Mouse (Mus musculus): ENCODE measurements around the gene Apaf1.

Gene Apaf1

DNA sequence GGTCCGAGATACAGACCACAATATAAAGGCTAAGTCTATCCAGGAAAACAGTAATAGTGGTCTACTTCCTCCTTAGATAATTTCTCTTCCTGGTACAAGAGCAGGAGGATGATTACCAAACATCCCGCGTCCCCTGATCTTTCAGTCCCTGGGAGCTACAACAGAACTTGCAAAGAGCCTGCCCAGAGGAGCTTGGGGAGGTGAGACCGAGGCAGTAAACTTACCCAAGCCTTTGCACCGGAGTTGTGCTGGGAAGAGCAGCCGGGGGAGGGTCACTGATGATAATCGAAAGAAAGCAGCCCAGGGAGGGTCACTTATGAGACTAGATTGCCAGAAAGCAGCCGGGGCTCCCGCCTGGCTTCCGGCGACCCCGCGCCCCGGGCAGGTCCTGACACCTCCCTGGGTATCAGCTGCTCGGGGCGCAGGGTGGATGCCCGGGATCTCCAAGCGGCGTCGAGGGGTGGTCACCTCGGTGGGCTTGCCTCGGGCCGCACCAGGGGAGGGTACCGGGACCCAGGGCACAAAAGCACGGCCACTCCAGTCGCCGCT, 537 bp downstream of the Apaf1 start:
- DNase-seq: no peak

DNA sequence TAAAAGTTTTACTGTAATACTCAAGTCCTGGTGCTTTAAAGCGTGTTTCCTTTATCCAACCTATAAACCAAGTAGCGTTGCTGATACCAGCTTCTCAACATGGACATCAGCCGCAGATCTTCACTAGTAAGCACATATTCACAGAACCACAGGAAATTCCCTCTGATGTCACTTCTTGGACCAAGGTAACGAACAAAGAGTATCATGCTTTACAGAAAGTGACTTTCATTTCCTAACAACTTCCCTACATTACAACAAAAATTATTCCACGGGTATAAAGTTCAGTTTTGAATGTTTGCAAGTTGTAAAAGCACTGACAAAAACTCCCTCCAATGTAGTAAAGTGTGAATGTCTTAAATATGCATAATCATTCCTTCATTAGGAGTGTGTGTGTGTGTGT, 2.0 kb downstream of the Apaf1 start:
- no peak for DNase-seq

DNA sequence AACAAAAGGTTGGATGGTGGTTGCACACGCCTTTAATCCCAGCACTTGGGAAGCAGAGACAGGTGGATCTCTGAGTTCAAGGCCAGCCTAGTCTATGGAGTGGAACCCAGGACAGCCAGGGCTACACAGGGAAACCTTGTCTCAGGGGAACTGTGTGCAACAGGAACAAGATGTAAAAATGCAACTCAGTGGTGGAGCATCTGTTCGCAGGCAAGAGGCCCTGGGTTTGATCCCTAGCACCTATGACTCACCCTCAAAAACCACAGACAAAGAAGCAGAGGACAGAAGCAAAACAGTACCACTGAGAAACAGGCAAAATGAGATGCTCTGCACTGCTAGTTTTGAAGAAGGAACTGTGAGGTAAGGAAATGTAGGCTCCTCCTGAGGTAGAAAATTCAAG, 5.9 kb downstream of the Apaf1 start:
- no peak for DNase-seq

DNA sequence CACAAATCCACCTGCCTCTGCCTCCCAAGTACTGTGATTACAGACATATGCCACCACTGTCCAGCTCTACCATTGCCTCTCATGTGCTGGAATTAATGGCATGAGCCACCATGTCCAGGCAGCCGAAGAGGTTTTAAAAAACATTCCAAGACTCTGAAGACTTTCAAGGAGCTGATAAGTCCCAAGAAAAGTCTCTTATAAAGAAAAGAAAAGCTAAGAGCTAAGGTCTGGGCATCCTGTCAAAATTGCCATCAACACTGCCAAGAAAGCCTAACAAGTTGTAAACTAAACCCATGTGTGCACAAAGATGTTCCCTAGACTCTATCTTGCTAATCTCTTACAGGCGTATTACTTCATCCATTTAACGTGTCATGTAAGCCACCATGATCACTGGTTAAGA, 9.2 kb downstream of the Apaf1 start:
- no peak for DNase-seq

DNA sequence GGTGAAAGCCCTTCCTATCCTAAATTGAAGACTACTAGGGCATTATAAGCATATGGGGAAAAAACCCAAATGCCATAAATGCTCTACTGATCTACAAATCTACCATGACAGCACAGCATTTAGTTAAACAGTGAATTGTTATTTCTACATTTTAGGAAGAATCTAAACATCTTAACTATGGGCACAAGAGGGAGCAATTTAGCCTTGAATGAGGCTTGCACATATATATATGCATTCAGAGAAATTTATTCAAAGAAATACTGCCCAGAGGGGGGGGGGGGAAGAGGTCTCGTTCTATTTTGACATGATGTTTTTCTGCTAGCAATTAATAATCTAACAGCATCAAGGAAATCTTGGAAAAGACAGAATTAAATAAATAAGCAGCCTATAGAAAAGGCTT, 10.8 kb downstream of the Apaf1 start:
- no peak for DNase-seq

DNA sequence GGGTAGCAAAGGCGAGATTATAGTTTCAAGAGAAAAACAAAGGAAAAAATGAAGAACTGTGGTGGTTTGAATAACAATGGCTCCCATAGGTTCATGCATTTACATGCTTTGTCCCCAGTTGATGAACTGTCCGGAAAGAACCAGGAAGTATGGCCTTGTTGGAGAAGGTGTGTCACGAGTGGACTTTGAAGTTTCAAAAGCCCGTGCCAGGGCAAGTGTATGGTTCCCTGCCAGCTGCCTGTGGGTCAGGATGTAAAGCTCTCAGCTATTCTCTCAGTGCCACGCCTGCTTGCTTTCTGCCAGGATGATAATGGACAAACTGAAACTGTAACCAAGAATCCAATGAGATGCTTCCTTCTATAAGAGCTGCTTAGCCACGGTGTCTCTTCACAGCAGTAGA, 20.2 kb downstream of the Apaf1 start:
- no peak for DNase-seq

DNA sequence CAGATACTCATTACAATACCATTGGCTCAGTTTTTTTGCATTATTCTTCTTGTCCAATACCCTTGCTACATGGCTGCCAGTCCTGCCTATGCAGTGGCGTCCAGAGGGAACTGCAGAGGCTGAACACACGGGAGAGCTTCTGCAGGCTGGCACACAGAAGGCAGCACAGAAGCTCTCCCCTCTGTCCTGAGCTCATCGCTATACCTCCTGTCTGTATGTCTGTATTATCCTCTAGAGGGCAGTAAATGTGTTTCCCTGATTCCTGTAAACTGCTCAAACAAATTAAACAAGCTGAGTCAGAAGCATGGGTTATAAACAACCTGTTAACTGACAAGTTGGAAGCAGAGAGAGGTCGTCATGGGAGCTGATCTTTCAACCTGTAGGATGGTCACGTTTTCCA, 21.8 kb downstream of the Apaf1 start:
- DNase-seq: no peak

DNA sequence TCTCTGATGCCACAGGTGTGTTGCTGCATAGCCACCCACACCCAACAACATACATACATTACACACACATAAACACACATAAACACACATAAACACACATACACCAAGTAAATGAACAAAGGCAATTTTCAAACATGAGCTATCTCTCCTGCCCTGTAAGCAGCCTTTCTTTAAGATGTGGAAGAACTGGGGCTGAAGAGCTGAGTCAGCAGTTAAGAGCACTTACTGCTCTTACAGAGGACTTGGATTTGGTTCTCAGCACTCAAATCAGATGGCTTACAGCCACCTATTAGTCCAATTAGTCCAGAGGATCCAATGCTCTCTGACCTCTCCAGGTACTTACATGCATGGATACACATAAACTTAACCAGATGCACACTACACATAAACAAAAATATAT, 29.8 kb downstream of the Apaf1 start:
- no peak for DNase-seq

DNA sequence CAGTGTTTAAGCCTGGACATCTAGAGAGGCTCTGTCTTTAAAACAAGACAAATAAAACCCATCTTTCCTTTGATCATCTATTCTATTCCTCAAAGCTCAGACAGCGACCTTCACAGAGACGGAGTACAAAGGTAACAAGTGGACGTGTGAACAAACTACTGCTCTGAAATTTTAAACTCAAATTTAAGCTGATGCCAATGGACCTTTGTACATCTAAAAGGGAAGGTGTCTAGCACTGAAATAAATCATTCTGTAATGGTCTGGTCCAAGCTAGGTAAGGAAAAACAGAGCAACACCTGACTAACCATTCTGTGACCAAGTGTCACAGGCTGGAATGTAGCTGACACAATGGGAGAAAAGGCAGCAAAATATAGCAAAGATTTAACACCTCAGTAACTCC, 31.4 kb downstream of the Apaf1 start:
- no peak for DNase-seq

DNA sequence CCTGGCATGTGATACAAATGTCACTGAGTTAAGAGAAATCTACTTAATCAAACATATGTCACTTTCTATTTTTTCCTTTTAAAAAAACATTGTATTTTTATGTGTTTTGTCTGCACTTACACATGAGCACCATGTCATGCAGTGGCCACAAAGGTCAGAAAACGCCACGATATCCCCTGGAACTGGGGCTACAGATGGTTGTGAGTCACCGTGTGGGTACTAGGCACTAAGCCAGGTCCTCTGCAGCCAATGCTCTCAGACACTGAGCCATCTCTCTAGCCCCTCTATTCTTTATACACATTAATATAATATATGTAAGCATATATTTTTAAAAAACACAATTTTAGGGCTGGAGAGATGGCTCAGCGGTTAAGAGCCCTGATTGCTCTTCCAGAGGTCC, 32.9 kb downstream of the Apaf1 start:
- no peak for DNase-seq

DNA sequence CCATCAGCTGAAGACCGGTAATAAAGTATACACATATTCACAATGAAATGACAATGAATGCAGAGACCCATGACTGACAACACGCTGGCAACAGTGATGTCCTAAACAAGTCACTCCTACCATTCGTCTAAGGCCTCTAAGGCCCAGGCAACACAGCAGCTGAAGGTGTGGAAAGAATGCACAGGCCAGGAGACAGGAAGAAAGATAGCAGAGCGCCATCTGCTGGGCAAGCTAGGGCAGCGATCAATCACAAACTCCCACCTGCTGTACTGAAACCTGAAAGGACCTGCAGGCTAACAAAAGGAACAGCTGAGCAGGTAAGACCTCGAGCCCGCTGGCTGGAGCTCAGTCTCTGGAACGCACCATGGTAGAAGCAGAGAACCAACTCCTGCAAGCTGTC, 48.6 kb downstream of the Apaf1 start:
- peak; percentile 59 for DNase-seq

DNA sequence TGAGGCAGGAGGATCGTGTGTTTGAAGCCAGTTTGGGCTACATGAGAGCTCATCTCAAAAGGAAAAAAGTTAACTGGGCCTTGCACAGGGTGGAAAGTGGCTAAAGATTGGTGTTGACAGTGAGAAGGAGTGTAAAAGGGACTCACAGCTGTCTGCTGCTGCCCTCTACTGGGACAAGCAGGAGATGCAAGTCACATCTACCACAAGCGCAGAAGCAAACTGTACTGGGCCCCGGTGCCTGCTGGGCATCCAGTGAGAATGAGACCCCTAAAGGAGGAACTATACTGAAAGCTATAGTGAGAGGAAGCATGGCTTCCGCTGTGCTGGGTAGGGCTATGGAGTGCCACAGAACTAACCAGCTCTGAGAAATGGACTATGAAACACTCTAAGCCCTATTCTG, 50.2 kb downstream of the Apaf1 start:
- peak; percentile 73 for DNase-seq

DNA sequence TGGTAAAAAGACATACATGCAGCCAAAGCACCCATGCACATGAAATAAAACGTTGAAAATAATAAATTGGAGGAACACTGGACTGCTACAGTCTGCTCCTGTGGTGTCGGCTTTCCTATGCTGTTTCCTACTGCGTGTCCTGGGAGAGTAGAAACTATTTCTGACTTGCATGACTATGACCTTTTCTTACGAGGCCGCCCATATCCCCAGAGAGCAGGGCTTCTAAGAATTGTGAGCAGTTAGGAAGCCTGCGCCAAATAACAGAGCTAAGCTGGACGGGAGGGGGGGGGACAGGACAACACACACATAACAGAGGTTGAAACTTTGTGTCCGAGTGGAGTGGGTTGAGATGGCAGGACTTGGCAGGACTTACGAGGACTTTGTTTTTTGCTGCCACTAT, 51.4 kb downstream of the Apaf1 start:
- no peak for DNase-seq

DNA sequence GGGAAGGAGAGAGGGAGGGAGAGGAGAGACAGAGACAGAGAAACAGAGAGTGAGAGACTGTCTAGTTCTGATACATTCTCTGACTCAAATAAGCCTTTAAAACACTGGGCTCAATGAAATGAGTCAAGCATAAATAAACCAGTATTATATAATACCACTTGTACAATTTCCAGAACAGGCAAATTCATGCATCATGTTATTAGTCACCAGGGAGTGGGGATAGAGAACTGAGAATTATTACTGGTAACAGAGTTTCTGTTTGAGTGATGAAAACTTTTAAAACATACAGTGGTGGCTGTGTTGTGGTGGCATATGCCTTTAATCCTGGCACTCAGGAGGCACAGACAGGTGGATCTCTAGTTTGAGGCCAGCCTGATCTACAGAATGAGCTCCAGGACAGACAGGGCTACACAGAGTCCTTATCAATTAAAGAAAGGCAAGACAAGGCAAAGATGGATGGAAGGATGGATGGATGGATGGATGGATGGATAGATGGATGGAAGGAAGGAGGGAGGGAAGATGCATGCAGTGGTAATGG, 53.5 kb downstream of the Apaf1 start:
- no peak for DNase-seq

DNA sequence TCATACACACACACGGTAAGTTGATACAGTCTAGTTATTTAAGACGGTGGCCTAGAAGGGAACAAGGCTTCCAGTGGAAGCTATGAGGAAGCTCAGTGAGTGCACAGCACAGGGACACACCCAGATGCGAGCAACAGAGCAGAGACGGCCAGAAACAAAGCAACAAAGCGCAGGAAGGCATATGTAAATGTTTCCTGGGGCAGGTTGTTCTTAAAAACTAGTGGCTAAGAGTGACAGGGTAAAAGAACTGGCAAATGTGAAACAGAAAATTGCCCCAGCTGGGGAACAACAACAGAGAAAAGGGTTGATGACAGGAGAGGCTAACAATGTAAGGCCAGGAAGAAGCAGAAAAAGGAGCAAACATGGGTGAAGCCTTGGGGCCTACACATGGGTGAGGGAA, 54.6 kb downstream of the Apaf1 start:
- DNase-seq: no peak

DNA sequence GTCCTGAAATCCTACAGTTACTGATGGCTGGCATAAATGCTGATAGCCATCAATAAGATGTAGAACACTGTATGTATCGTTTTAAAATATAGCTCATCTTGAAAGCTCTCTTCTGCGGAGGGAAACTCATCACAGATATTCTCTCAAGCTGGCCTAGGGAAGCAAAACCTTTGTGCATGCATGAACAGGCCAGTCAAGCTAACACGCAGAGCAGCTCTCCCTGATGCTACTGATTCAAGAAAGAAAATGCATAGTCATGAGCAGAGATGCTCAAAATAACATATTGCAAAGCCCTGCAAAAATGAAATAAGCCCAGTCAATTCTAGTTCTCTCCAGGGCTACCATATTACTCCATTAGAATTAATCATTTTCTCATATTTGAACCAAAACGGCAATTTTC, 55.1 kb downstream of the Apaf1 start:
- DNase-seq: no peak

DNA sequence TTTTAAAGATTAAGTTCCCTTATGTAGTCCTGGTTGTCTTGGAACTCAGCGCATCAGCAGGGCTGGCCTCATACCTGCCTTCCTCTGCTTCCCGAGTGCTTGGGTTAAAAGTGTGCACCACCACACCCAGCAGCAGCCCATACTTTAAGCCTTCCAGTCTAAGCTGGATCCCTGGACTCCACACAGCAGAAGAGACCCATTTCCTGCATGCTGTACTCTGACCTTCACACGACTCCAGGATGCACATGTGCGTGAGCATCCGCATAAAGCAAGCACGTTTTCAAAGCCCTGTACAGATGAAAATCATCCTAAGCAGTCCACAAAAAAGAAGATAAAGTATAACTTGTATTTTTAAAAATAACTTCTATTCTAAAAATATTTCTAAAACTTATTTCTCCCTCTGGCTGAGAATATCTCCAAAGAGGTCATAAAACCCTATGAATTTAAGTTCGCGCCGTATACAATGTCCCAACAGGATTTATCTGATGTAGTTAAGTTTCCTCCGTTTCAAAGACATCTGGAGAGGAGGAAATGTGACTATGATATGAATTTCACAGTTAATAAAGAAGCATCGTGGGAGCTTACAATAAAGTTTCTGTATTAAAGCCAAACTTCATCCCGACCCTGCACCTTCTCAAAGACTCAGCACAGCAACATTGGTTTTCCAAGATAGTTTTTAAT, 76.6 kb downstream of the Apaf1 start:
- no peak for DNase-seq

DNA sequence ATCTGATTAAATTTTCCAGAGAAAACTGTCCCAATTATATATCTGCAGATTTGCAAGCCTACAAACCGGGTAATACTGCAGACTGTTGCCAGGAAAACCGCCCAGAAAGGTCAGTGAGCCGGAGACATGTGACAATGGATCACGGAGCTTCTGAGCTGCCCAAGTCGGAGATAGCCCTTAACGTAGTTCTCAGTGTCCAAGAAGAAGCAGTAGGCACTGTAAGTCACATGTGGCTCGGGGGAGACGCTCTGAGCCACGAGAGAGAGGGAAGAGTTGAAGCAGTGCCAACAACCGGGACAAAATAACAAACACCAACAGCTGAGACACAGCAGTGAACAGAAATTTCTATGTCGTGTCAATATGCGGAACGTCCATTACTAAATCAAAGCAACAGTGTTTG, 81.1 kb downstream of the Apaf1 start:
- no peak for DNase-seq

DNA sequence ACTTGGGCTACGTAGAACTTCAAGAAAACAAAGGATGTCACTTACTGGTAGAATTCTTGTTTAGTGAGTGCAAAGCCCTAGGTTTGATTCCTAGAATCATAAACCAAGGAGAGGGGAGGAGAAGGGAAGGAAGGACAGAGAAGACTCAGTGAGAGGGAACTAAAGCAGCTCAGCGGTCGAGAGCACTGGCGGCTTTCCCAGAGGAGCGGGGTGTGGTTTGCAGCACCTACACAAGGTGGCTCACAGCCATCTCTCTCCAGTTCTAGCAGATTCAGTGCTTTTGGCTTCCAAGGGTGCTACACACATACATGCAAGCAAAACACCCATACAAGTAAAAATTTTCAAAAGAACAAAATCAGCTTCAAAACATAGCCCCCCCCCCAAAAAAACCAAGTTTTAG, 82.7 kb downstream of the Apaf1 start:
- DNase-seq: no peak

DNA sequence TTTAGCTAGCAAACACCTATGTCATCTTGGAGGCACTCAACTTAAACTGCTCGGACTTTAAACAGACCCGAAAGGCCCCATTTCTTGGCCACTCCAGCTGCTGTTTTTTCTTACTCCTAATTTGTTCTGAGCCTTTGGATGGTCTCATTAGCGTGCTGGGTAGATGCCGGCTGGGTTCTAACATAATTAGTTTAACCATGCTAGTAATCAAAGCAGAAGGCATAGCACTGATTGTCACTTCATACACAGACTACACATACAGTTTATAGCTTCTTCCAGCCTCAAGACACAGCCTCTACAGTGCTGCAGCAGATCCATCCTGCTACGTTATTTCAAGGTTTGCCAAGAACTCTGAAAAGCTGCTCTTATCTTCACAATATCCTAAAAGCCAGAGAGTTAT, 88.7 kb downstream of the Apaf1 start:
- DNase-seq: no peak

DNA sequence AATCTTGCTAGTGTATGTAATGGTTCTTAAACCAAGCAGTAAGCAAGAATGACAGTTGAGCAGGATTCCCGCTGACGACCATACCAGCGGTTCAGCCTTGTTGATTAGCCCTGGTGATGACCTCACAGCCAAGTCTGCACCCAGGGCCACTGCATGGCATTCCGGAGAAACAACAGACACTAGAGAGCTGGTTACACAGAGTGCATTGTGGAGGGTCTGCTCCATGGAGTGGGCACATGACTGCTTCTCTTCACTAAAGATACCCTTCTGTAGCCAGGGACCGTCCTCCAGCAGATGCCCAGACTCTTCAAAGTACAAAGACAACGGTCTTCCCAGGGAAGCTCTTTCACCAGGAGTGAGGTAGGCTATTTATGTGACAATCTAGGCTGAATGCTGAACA, 90.3 kb downstream of the Apaf1 start:
- DNase-seq: no peak

DNA sequence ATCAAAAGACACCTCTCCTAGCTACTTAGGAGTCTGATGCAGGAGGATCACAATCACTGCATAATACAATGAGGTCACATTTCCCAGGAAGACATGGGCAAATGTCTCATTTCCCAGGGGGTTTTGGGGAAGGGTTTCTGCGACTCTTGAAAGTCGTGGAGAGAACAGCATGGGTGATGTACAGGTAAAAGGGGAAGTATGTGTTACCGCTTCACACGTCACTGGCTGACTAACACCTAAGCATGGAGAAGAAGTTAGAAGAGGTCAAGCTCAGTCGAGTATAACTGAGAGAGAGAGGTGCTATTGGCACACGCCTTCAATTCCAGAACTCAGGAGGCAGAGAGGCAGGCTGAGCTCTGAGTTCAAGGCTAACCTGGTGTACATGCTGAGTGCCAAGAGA, 92.2 kb downstream of the Apaf1 start:
- DNase-seq: no peak

DNA sequence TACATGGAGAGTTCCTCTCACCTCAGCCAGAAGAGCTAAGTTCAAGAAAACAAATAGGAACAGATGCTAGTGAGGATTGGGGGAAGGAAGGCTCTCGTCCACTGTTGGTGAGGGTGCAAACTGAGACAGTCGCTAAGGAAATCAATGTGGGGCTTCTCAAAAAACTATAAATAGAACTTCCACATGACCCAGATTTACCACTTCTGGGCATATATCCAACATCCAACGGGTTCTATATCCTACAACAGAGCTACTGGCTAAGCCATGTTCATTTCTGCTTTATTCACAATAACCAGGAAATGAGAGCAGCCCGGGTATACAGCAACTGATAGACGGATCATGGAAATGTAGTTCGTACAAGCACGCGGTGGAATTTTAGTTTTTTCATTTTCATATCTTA, 99.5 kb downstream of the Apaf1 start:
- no peak for DNase-seq

DNA sequence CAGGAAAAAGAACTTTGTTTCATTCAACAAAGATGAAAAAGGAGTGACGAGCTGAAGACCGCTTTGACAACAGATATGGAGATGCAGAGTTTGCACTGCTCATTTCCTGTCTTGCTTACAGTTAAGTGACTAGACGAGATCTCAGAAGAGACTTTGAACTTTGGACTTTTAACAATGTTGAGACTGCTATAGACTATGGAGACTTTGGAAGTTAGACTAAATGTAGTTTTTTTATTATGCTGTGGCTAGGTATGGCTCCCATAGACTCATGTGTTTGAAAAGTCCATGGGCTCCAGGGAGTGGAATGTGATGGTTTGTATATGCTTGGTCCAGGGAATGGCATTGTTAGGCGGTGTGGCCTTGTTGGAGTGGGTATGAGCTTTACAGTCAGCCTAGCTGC, 100.8 kb downstream of the Apaf1 start:
- no peak for DNase-seq

DNA sequence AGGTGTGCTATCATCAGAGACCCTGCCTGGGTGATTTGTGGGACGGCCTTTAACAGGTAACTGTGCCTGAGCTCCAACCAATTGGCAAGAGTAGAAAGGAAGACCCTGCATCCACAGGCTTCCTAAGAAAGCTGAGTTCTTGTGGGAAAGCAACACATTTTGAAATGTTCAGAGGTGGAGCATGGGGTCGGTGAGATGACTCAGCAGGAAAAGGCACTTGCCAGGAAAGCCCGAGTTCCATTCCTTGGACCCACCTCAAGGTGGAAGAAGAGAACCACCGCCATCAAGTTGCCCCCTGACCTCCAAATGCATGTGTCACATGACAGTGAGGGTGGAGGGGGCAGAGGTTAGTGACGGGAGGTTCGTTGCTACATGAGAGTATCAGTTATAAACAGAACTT, 108.1 kb downstream of the Apaf1 start:
- no peak for DNase-seq

Data from thymus, postnatal 25 days (tissue).